Mouse (Mus musculus) testis, adult 2 months (tissue): ENCODE results near the gene Serpine3. TPM values are rescaled to one million over a fixed set of nuclear protein-coding genes. Genes with fewer than 3 reads are reported as not detected.

ENCODE experiments used
- H3K27ac ChIP-seq: fragments of 200-500 bp; 2 replicates; pipeline ENCODE4 v1.5.1; 2012; ENCODE audit warnings: low read depth, low read length; ENCODE audit not compliant: control insufficient read depth, insufficient read depth
- H3K27me3 ChIP-seq: fragments of 200-500 bp; 2 replicates; pipeline ENCODE4 v1.6.1; 2012; ENCODE audit warnings: mild to moderate bottlenecking, low read length, moderate library complexity; ENCODE audit not compliant: control insufficient read depth, insufficient read depth
- H3K36me3 ChIP-seq: fragments of 200-500 bp; 2 replicates; pipeline ENCODE4 v1.6.1; 2012; ENCODE audit warnings: mild to moderate bottlenecking, low read length; ENCODE audit not compliant: control insufficient read depth, insufficient read depth
- H3K4me1 ChIP-seq: fragments of 200-500 bp; 2 replicates; pipeline ENCODE4 v1.6.1; 2012; ENCODE audit warnings: low read length; ENCODE audit not compliant: control insufficient read depth, insufficient read depth
- H3K4me3 ChIP-seq: fragments of 200-500 bp; 2 replicates; pipeline ENCODE4 v1.5.1; 2012; ENCODE audit warnings: low read depth, mild to moderate bottlenecking, low read length, moderate library complexity, mixed read lengths; ENCODE audit not compliant: control insufficient read depth
- CTCF ChIP-seq: fragments of 200-500 bp; IDR thresholded peaks from 2 replicates; pipeline ENCODE4 v1.5.1; 2012; ENCODE audit warnings: low read depth, mild to moderate bottlenecking, inconsistent platforms, low read length, moderate library complexity; ENCODE audit not compliant: control insufficient read depth, insufficient read depth, insufficient replicate concordance
- POLR2A ChIP-seq: fragments of 200-500 bp; IDR thresholded peaks from 2 replicates; pipeline ENCODE4 v1.6.1; 2012; ENCODE audit warnings: low read depth, mild to moderate bottlenecking, inconsistent platforms, low read length, moderate library complexity; ENCODE audit not compliant: control insufficient read depth
- polyA plus RNA-seq: library from polyadenylated mRNA; depleted of rRNA; stranded (reverse); fragments of >200 nt; gene quantifications from 2 replicates; pipeline ENCODE4 v1.2.3, GENCODE M21; 2012; rRNA removed

Serpine3 gene
- 0.07 TPM in 1 of 2 replicates, not detected in the other for polyA plus RNA-seq

- TF ChIP-seq POLR2A (no peak), CTCF (no peak)
Observed at GRCm38 (mm10) chr14:62663367-62663766, at the start of gene Serpine3. Gene Serpine3 (plus strand): TSS chr14:62663667.

DNA sequence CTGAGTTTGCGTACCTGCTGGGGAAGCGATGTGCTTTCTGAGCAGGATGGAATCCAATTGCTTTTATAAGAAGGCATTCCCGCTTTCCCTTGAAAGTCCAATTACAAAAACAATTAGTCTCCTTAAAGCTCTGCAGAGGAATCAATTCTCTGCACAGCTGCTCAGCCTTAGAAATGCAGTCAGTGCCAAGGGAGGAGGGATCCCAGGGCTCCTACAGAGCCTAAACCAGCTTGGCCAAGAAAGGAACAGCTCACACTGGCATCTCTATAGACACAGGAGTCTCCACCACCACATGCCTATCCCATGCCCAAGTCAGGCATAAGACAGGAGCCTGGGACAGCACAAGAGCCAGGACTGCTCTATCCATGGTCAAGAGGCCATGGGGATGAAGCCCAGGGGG is 41.1 kb upstream of the Serpine3 start:
- TF ChIP-seq POLR2A (no peak), CTCF (no peak)
- Histone ChIP-seq H3K4me1 (no peaks in the 10 kb centered on the region), H3K4me3 (no peak overlapping the region), H3K27me3 (no peaks in the 10 kb centered on the region), H3K36me3 (no peaks in the 10 kb centered on the region), H3K27ac (no peak overlapping the region)

More at GRCm38 (mm10) chr14:62663367-62663766, at the start of gene Serpine3:
- H3K4me3 ChIP-seq, result no peak within 1 kb of the TSS
- no peaks in the 10 kb centered on the region for H3K36me3 ChIP-seq
- H3K4me1 ChIP-seq, result no peaks in the 10 kb centered on the region
- H3K27ac ChIP-seq, result no peak within 1 kb of the TSS
- no peaks in the 10 kb centered on the region for H3K27me3 ChIP-seq

- no peaks in the 10 kb centered on the region for H3K27me3 ChIP-seq
- H3K4me1 ChIP-seq, result no peaks in the 10 kb centered on the region
- H3K4me3 ChIP-seq, result no peak overlapping the region
- no peaks in the 10 kb centered on the region for H3K36me3 ChIP-seq
- no peak overlapping the region for H3K27ac ChIP-seq
- TF ChIP-seq POLR2A (no peak), CTCF (no peak)
Observed at GRCm38 (mm10) chr14:62627951-62628350, 35.5 kb upstream of the Serpine3 start.

- TF ChIP-seq POLR2A (no peak), CTCF (no peak)
- Histone ChIP-seq H3K36me3 (no peaks in the 10 kb centered on the region), H3K27me3 (no peaks in the 10 kb centered on the region), H3K27ac (no peak overlapping the region), H3K4me3 (no peak overlapping the region), H3K4me1 (no peaks in the 10 kb centered on the region)
Observed at GRCm38 (mm10) chr14:62637436-62638344, 25.8 kb upstream of the Serpine3 start.

GRCm38 (mm10) chr14:62638345-62638702 is 25.1 kb upstream of the Serpine3 start:
- no peaks in the 10 kb centered on the region for H3K27me3 ChIP-seq
- TF ChIP-seq CTCF, result no peak
- no peak for TF ChIP-seq POLR2A
- H3K27ac ChIP-seq, result no peak overlapping the region
- H3K36me3 ChIP-seq, result no peaks in the 10 kb centered on the region
- H3K4me1 ChIP-seq, result no peaks in the 10 kb centered on the region
- H3K4me3 ChIP-seq, result no peak overlapping the region

GRCm38 (mm10) chr14:62639111-62639510 is 24.4 kb upstream of the Serpine3 start:
- no peaks in the 10 kb centered on the region for H3K4me1 ChIP-seq
- 0 out of 2 replicates have a peak overlapping the region, but pooled peaks have one; percentile 1 for H3K27ac ChIP-seq
- H3K4me3 ChIP-seq, result no peak overlapping the region
- no peaks in the 10 kb centered on the region for H3K36me3 ChIP-seq
- TF ChIP-seq CTCF (no peak; the same call in 1 of the 2 replicates), POLR2A (no peak)
- no peaks in the 10 kb centered on the region for H3K27me3 ChIP-seq

GRCm38 (mm10) chr14:62639551-62639950 is 23.9 kb upstream of the Serpine3 start:
- H3K4me1 ChIP-seq, result no peaks in the 10 kb centered on the region
- H3K27ac ChIP-seq, result no peak overlapping the region
- no peak overlapping the region for H3K4me3 ChIP-seq
- no peak for TF ChIP-seq POLR2A
- TF ChIP-seq CTCF, result no peak
- H3K27me3 ChIP-seq, result no peaks in the 10 kb centered on the region
- no peaks in the 10 kb centered on the region for H3K36me3 ChIP-seq
